Mouse (Mus musculus) frontal cortex, postnatal 36 days (tissue): ENCODE results near the gene Egfl6.

Experiments
- DNase-seq, 2 experiments: peaks; one replicate each; pipeline ENCODE4 v3.0.0; 2022; ENCODE audit warnings: low spot score in 2 of 2

Egfl6 gene

DNA sequence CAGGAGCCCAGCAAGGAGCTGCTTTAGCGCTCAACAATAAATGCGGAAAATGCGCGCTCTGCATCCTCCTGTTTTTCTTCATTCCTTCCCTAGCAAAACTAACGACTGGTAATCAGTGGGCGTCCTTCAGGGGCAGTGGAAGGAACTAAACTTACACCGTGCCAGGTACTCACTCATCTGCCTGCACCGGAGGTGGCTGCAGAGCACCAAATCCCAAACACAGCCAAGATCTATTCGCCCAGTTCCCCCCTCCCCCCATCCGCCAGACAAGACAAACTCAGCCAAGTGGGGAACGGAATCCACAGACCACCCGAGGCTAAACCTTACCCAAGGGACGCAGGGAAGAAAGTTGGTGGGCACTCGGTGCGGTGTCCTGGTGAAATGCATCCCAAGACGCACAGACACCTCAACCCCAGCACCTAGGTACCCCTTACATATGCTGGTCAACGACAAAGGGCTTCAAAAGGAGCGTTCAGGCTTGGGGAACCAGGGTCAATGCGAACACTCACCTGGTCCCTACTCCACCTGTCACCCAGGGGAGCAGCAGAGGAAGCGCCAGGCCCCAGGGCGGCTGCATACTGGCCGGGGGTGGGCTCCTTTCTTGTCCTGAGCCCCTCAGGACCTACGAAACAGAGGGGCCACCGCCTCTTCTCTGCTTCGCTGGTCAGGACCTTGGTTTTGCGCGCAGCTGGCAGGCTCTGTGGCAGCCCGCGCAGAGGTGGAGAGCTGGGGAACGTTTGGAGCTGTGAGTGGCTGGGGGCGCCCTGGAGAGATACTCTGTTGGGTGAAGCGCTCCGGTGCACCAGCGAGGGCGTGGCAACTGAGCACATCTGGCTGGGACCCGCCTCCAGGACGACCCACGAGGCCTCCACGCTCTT lies at the start of gene Egfl6:
Gene Egfl6 (minus strand): TSS at position 774 of the 878 bp plus-strand sequence.
- peak in 1 of 2 experiments; percentile 2 for DNase-seq

DNA sequence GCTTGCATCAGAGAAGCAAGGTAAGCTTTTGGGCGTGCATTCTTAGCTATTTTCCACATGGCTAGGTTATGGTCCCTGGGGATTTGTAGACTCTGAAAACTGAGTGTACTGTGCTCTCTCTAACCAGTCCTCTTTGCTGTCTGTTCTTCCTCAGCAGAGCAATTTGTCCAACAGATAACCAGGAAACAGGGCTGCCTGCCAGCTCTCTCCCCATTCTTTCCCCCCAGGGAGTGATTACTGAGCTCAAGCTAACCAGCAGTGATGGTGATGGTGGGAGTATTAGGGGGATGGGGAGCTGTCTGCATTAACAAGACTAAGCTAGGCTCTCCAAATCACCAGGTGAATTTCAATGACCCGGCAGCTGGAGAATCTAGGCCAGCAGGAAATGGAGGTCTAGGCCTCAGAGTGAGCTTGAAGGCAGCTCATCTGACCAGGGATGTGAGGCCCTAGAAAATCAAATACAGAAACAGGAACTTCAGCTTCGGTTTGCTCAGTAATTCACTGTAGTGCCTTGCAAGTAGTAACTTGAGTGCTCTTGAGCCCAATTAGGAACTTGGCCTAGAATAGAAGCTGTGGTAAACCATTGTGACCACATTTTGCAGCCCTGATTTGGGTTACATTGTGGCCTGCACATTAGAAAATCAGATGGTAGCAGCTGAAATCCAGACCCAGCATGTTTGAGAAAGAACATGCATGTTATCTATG lies 41.5 kb upstream of the Egfl6 start:
- DNase-seq, result no peak

DNA sequence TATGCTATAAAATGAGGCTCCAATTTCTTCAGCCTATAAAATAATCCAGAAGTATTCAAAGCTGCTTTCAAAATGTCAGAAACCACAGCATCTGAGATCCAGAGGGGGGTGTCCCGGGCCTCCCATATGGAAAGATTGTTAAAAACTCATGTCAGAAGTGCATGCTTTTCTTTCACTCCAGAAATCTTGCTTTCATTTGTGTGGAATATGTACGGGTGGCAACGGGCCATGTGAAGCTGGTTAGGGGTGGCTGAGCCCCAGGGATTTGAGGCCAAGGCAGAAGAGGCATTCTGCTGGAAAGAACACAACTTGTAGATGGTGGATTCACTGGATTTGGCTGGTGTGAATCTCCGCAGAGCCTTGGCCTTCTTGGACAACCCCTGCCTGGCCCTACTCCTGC lies 40.7 kb upstream of the Egfl6 start:
- DNase-seq, result no peak

DNA sequence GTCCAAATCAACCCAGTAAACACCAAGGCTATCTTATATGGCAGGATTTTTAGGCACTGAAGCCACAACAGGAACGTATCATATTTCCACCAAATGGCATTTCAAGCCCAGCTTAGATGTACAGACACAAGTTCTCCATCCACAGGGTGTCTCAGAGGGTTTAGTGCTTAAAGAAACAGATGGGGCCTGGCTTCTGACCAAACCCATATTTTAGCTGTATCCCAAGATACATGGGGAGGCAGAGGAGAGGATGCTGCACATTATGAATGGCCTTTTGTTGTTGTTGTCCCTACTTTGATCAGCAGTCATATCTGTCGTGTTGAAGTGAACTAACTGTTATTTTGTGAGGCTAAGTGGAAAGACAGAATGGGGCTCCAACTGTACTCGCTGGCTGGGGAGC lies 37.7 kb upstream of the Egfl6 start:
- DNase-seq, result no peak

DNA sequence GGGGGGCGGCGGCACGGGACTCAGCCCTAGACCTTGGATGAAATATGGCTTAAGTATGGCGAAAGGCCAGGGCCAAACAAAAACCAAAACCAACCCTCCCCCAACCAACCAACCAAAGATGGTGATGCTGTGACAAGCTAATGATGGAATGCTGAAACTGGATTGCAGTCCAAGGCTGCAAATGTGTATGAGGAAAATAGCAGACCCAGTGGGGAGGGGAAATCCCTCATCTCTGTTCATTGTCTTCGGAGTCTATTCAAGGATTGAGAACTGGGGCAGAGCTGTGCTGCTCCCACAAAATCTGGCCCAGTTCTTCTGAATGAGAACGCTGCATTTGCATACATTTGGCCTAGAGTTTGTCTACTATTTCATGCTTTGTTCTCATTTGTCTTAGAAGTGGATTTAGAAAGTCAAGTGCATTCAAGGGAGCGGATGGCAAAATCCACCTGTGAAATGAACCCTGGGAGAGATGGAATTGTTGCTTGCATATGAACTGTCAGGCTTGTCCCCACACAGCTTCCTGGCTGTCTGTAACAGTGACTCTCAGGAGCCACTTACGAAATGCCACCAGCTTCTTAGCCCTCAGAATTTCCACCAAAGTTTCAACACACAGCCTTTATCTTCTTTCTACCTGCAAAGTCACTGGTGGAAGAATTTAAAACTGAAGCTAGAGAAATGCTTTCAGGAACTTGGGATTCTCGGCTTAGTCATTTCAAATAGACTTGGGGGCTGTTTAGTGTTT lies 36.2 kb upstream of the Egfl6 start:
- peak in 1 of 2 experiments; percentile 23 for DNase-seq

DNA sequence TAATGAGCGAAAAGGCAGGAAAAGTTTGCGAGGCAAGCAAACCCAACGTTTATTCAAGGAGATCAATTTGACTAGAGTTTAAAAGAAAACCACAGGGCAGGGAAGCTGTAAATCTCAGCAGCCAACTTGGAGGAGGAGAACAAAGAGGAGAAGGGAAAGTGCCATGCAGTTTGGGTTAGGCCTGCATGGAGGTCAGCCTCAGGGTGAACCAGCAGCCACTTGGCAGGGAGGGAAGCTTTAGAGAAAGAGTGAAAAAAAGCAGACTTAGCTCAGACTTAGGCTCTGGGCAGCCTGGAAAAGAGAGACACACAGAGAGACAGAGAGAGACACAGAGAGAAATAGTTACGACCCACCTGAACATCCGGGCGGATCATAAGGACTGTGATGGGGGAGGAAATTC lies 35.4 kb upstream of the Egfl6 start:
- DNase-seq, result no peak

DNA sequence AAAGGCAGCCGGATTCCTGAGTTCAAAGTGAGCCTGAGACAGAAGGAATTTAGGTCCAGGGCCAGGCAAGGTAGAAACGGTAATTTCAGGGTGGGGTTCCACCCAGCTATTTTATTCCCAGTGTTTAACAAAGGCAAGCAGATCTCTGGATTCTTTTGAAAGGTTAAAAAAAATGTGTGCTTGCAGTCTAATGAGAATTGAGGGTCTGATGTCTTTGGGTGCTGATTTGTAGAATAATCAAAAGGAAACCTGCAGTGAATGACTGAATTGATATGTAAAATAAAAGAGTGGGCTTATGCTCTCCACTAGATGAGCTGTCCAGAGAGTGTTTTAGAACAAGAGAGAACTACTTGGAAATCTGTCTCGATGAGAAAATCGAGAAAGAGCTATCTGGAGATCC lies 33.6 kb upstream of the Egfl6 start:
- no peak for DNase-seq

DNA sequence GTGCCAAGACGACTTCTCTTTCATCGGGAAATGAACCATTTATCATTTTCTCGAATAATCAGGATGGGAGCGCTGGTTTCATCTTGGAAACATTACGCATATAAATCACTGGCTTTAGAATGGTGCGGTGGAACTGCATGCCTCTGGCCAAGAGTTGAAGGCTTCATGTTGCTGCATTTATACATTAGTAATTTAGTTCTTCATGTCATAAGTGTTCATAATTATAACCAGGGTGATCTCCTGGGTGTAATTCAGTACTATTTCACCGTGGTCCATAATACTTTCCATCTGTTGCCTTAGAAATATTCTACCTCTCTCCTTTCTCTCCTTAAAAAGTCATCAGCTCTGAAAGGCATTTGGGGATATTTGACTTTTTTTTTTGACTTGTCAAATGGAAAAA lies 29.7 kb upstream of the Egfl6 start:
- DNase-seq, result no peak

DNA sequence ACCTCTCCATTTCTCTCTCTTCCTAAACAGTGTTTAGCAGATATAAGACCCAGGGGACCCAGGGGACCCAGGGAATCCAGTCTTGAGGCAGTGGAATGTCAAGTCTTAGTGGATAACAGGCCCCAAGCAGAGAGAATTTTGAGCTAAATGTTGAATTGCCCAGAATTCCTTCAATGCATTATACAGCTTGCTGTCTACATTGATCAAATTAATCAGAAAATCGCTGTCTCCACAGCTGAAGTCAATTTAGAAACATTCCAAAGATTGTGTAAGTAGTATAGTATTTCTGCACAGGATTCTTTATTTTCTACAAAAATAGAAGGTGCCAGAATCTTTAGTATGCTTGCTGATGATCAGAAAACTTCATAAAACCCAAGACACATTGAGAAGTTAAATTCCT lies 9.4 kb downstream of the Egfl6 start:
- DNase-seq, result no peak

DNA sequence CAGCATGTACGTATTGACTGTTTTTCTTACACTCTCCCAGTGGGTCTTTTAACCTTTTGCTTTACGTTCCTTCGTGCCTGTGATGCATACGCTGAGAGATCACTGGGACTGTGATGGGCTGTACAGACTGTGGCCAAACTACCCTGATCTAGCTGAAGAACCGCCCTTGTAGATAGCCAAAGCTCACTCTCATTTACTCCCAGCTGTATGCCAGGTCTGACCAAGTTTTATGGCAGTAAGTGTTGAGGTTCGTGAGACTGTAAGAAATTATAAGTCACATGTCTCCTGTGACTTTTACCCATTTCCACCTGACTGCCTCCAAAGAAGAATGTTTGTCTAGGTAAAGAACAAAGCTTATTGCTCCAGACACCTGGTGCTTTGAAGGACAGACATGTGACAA lies 19.5 kb downstream of the Egfl6 start:
- no peak for DNase-seq

DNA sequence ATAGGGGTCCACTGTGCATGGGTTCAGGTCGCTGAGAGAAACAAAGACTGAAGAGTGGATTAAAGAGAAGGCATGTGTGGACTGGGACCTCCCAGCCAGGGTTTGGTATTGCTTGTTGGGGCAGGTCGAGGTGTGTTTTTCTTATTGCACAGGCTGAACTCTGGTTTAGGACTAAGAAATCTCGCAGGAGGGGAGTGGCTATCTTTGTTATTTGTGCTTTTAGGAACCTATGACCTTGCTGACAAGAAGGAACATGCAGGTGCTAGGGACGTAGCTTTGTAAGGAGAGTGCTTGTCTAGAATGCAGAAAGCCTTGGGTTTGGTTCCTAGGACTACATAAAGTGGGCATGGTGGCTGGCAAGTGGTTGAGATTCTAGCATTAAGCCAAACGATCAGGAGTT lies 20.1 kb downstream of the Egfl6 start:
- no peak for DNase-seq

DNA sequence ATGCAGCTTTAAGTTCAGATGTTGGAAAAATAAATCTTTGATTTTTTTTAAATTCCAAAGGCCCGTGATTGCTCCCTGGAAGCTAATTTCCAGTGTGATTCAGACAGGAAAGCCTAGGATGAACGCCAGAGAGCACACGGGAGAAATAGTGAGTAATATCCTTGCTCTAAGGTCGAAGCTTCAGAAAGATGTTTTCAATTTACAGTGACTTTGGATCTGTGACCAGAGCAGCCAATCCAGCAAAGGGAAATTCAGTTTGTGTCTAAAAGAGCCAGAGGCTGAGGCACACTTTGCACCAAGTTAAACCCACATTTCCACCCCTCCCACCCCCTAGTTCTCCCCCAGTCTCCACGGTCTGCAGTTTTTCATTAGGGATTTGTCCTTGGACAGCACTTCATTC lies 20.6 kb downstream of the Egfl6 start:
- DNase-seq, result no peak

DNA sequence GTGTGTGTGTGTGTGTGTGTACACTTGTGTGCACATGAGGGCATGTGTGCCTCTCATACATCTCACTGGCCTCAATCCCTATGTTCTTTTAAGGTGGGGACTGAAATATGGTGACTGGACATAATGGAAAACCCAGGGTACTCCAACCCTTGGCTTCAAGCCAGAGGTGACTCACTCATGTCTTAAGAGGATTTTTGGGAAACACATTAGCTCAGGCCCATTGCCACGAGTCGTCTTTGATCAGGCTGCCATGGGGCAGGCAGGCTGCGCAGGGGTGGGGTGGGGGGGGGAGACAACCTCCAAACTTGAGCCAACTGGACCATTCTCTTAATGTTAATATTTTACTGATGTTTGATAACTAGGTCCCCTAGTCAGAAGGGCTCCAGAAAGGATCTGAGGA lies 26.2 kb downstream of the Egfl6 start:
- no peak for DNase-seq

DNA sequence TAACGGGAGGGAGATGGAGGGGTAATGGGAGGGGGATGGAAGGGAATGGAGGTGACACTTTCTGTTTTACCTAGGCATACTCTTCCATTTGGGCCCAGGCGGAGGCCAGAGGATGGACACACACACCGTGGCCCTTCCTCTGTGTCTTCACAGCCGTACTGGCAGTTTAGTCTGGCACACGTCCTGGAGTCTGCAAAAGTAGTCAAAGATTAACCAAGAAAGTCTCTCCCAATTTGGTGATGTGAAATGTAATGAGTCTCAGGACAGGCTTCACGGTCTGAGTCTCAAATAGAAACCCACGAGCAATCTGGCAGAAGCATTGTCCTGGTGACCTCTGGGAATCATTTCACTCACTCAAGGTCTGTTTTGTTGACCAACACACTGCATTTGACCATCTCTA lies 33.2 kb downstream of the Egfl6 start:
- no peak for DNase-seq

DNA sequence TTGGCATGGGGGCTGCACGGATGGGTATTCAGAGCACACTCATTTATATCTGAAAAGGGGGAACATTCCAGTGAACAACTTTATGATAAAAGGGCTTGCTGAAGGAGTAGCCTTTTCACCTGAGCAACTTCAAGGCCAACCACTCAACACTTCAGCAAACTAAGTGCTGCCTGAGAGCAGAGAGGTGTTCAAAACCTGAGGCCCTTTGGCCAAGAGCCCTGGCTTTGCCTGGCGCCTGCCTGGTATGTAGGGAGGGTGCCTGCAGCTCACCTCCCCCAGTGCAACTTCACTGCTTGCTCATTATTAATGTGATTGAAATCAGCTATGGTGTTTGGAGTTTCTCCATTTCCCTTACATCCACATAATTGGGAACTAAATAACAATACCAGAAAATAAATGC lies 39.0 kb downstream of the Egfl6 start:
- no peak for DNase-seq

DNA sequence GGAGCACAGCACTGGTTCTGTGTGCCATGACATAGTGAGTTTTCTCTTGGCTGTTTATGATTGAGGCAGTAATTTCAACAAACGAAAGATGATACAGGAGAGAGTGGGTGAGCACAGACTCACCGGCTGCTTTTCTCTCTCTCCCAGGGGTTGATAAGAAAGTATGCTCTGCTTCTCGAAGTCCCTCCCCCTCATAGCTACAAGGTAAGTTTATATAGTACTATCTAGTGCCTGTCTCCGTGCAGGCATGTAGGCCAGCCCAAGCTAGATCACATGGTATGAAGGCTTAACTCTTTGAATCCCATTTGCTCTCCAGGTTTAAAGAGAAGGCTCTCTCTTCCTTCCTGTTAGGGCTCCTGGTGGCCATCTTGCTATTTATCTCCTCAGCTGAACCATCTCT lies 50.4 kb downstream of the Egfl6 start:
- DNase-seq, result no peak

DNA sequence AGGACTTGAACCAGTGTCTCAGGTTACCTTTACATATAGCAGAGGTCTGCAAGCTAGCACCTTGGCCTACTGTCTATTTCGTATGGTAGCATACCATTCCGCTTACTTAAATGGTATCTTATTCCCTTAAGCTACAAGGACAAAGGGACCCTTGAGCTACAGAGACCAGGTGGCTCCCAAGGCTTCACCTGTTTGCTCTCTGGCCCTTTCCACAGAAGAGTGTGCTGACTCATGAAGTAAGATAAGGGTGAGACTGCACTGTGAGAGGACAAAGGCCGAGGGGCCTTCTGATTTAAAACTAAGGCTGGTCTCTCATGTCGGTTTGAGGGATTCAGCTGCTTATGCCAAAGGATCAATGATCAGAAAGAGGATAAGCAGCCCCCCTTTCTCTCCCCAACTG lies 52.1 kb downstream of the Egfl6 start:
- no peak for DNase-seq

DNA sequence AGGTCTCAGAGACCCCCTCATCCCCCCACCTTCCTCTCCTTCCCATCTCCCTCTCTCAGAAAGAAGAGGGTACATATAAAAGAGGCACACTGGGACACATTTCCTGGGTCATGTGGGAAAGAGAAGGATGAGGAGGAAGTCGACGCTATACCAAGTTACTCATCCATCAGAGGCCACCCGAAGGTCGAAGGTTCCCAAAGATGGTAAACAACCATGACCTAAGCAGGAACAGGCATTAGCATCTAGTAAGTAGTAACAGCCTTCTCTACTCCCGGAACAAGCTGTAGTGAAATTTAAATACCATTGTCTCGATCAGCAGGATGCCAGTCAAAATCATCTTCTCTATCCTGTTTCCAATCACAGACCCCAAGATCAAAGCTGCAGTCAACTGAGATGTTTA lies 53.8 kb downstream of the Egfl6 start:
- DNase-seq, result no peak

DNA sequence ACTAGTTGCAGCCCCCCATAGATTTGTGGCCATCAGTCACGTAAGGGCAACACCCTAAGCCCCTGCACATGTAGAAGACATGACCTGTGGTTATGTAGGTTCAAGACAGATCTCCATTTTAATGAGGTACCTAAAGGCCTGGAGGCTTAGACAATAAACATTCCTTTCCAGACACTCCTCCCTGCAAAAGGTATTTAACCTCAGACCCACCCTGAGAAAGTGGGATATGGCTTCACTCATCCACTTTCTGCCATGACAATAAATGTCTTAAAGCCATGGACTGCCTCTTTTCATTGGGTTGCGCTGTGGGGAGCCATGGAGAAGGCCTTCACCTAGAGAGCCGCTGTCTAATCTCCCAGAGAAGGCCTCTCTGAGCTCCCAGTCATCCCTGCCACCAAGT lies 57.4 kb downstream of the Egfl6 start:
- no peak for DNase-seq

DNA sequence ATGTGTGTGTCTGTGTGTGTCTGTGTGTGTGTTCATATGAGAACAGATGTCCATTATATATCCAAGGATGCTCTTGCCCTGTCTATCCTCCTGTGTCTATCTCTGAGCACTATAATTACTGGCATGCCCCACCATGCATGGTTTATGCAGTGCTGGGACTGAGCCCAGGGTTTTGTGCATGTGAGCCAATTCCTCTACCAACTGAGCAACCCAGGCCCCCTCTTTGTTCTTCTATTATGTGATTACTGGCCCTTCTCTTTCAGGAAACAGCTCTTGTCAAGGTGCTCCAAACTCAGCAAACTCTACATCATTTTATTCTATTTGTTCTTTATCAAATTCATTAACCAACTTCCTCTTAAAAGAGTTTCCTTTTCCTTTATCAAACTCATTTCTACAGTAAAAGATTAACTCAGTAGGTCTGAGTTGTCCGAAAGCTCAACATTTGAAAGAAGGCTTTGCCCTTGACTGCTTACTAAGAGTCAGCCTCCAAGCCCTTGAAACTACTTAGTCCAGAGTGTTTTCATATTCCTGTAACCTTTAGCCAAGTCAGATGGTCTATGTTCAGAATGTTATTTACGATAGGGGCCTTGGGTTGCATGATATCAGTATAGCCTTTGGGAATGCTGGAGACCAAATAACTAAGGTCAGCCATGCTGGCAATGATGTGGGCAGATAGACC lies 59.7 kb downstream of the Egfl6 start:
- DNase-seq, result no peak

DNA sequence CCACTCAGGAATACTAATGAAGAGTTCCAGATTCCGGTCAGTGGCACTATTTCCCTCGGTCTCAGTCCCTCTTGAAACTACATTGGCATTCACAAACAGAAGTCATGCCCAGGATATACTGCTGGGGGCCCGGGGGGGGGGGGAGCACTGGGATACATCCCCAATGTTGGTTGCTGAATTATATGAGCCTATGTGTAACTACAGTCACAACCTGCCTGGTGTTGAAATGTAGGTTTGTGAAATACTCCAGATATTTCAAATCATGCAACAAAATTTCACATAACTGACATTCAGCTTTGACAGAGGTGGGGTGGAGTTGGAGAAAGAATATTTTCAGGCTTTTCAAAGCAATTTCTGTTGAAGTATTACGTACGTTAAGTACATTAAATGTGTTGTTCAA lies 64.7 kb downstream of the Egfl6 start:
- DNase-seq, result no peak

DNA sequence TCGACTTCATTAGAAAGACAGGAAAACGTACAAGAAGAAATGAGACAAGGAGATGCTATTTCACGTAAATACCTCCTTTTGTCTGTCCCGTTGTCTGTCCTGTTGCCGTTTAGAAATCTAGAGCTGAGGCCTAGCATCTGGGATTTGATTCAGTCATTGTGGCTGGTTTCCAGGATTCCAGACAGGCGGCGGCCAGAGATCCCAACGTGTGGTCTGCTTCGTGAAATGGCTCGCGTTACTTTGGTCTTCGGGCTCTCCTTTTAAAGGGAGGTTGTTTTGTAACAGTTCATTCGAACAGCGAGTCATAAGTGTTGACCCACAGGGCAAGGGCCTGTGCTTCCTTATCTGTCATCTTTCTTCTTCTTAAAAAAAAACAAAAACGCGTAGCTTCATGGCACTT lies 67.2 kb downstream of the Egfl6 start, which contains the start of gene Tceanc:
Gene Tceanc (minus strand): TSS at position 223 of the 400 bp plus-strand sequence.
- DNase-seq, result no peak
